Mouse (Mus musculus): ENCODE measurements at regions not wholly inside any gene's neighbourhood (a gene's known extent, or its start where the extent isn't known, plus 50 kb on each side); places are given as distances from the start of the nearest gene placed in this dataset. TPM values are rescaled to one million over a fixed set of nuclear protein-coding genes. Genes with fewer than 3 reads are reported as not detected.
A peak's percentile ranks its signal among the peaks of the same experiment; 100 is the strongest.

GRCm38 (mm10) chr16:92880356-92881043 is 54.6 kb upstream of the Runx1 start:
- no peaks in the 10 kb centered on the region for H3K36me3 ChIP-seq
- H3K4me2 ChIP-seq (replicated peaks) = no peak overlapping the region
- 91% methylated on average over 3 of the region's 3 CpGs for WGBS
- no peaks in the 10 kb centered on the region for H3K27me3 ChIP-seq (replicated peaks)
- no peak overlapping the region for H3K27ac ChIP-seq
- H3K4me1 ChIP-seq = 0 out of 2 replicates have a peak, but pooled peaks cover 4% of the 10 kb centered on the region
- H3K9ac ChIP-seq = no peak overlapping the region
- ATAC-seq (ENCODE audit: low FRiP score, low read depth) = no peak
- no peak overlapping the region for H3K4me3 ChIP-seq
- H3K9me3 ChIP-seq = no peaks in the 10 kb centered on the region

GRCm38 (mm10) chr16:92878081-92878480 is 52.1 kb upstream of the Runx1 start:
- Histone ChIP-seq H3K4me3 (no peak overlapping the region), H3K36me3 (no peaks in the 10 kb centered on the region), H3K9ac (no peak overlapping the region), H3K4me1 (no peaks in the 10 kb centered on the region), H3K27me3 (replicated peaks) (no peaks in the 10 kb centered on the region), H3K9me3 (no peaks in the 10 kb centered on the region), H3K27ac (no peak overlapping the region), H3K4me2 (replicated peaks) (no peak overlapping the region)
- no peak for ATAC-seq (ENCODE audit: low FRiP score, low read depth)
- WGBS = 88% methylated on average over 10 of the region's 10 CpGs

MicroRNAs encoded in the stretch of these regions (microRNA counts, 519-probe panel; counts per million panel counts)
- 342 counts per million, percentile 67 among the panel's probes with 10 or more counts for microRNA mmu-miR-802

Small RNA genes lying in the stretch of these regions (microRNA-seq; reads per million reads assigned to microRNA genes)
- gene Gm28003 (not detected), gene Mir802 (not detected)
